ENCODE assay signal across 9 mouse cellular contexts in genomic region chr7:27128162-27128561, GRCm38 (mm10). TPM values are rescaled to one million over a fixed set of nuclear protein-coding genes. Genes with fewer than 3 reads are reported as not detected.
DNase-seq lines count a peak whose midpoint lies in the region; ATAC-seq lines count a peak whose summit lies in the region.
"Had no signal": no experiment of that assay in that cellular context is flagged by ENCODE, and none has a peak within 500 bp of the region (broad histone marks: within the 10 kb centered on the region; RNA-seq: fewer than 3 reads in every experiment).

No protein-coding gene starts in this region.

- ATAC-seq in midbrain, embryonic 13.5 days, result no peak
- peak; percentile 76 for ATAC-seq in frontal cortex, adult (ENCODE audit: low TSS enrichment)

- H3K27ac ChIP-seq in midbrain, embryonic 10.5 days (replicated peaks), result no peak overlapping the region
- H3K27ac ChIP-seq in midbrain, embryonic 13.5 days, result no peak overlapping the region
- H3K27ac ChIP-seq: neural tube, embryonic 13.5 days had no signal

- no peaks in the 10 kb centered on the region for H3K4me1 ChIP-seq in midbrain, embryonic 10.5 days
- no peaks in the 10 kb centered on the region for H3K4me1 ChIP-seq in midbrain, embryonic 13.5 days (replicated peaks)
- H3K4me1 ChIP-seq: neural tube, embryonic 13.5 days had no signal

- WGBS in midbrain, embryonic 10.5 days, result 51% methylated on average over 3 of the region's 3 CpGs
- 61% methylated on average over 3 of the region's 3 CpGs for WGBS in midbrain, embryonic 13.5 days

- peaks cover 11% of the 10 kb centered on the region for H3K9me3 ChIP-seq in midbrain, embryonic 10.5 days (replicated peaks)
- no peaks in the 10 kb centered on the region for H3K9me3 ChIP-seq in midbrain, embryonic 13.5 days
- H3K9me3 ChIP-seq: neural tube, embryonic 13.5 days had no signal

- H3K36me3 ChIP-seq in midbrain, embryonic 10.5 days, result no peaks in the 10 kb centered on the region
- no peaks in the 10 kb centered on the region for H3K36me3 ChIP-seq in midbrain, embryonic 13.5 days
- H3K36me3 ChIP-seq: neural tube, embryonic 13.5 days had no signal

- no peaks in the 10 kb centered on the region for H3K27me3 ChIP-seq in midbrain, embryonic 10.5 days (ENCODE audit: low read depth, poor library complexity, severe bottlenecking)
- H3K27me3 ChIP-seq in midbrain, embryonic 13.5 days, result no peaks in the 10 kb centered on the region
- H3K27me3 ChIP-seq: neural tube, embryonic 13.5 days had no signal

- no peak overlapping the region for H3K4me2 ChIP-seq in midbrain, embryonic 13.5 days (replicated peaks)
- H3K4me2 ChIP-seq: neural tube, embryonic 13.5 days had no signal

- H3K4me3 ChIP-seq in midbrain, embryonic 10.5 days, result no peak overlapping the region
- H3K4me3 ChIP-seq in midbrain, embryonic 13.5 days (replicated peaks), result no peak overlapping the region
- H3K4me3 ChIP-seq: neural tube, embryonic 13.5 days had no signal

- DNase-seq in midbrain, embryonic 10.5 days (ENCODE audit: low spot score), result peak; percentile 28
- DNase-seq in adipocyte (ENCODE audit: low spot score), result peak; percentile 58
- DNase-seq in kidney, postnatal 25 days, result peak; percentile 48 to 52
- DNase-seq in lung, postnatal 4 days, result peak; percentile 41 to 62
- DNase-seq in thymus, postnatal 25 days, result peak; percentile 16

- H3K9ac ChIP-seq in midbrain, embryonic 13.5 days (replicated peaks), result no peak overlapping the region
- H3K9ac ChIP-seq: neural tube, embryonic 13.5 days had no signal

RNA-seq across cellular contexts. Expression of gene Cyp2f2, which starts 8.5 kb away (rescaled TPM):
- not detected in 2 replicates for polyA plus RNA-seq in midbrain, embryonic 10.5 days (2016; fragmentation: Nextera tagmentation; extraction: Ambion mirVana)
- not detected in 2 replicates for polyA plus RNA-seq in midbrain, embryonic 13.5 days (2015; fragmentation: Nextera tagmentation; extraction: Ambion mirVana)
- polyA plus RNA-seq: neural tube, embryonic 13.5 days had no signal

RNA-seq across cellular contexts. Expression of gene Cyp2t4, which starts 25.4 kb away (rescaled TPM):
- 0.12 and 0.19 TPM in 2 replicates for polyA plus RNA-seq in midbrain, embryonic 10.5 days (2016; fragmentation: Nextera tagmentation; extraction: Ambion mirVana)
- 0.22 TPM in 1 of 2 replicates, not detected in the other for polyA plus RNA-seq in midbrain, embryonic 13.5 days (2015; fragmentation: Nextera tagmentation; extraction: Ambion mirVana)
- polyA plus RNA-seq: frontal cortex, adult 2 months had no signal

RNA-seq across cellular contexts. Expression of gene Egln2, which starts 38.4 kb away (rescaled TPM):
- 80.4 and 84.4 TPM in 2 replicates for polyA plus RNA-seq in midbrain, embryonic 10.5 days (2016; fragmentation: Nextera tagmentation; extraction: Ambion mirVana)
- polyA plus RNA-seq in midbrain, embryonic 13.5 days (2015; fragmentation: Nextera tagmentation; extraction: Ambion mirVana), result 87.0 and 101 TPM in 2 replicates

RNA-seq across cellular contexts. Expression of gene Rab4b, which starts 50.5 kb away (rescaled TPM):
- polyA plus RNA-seq in midbrain, embryonic 10.5 days (2016; fragmentation: Nextera tagmentation; extraction: Ambion mirVana), result 69.0 and 71.0 TPM in 2 replicates
- 104 and 110 TPM in 2 replicates for polyA plus RNA-seq in midbrain, embryonic 13.5 days (2015; fragmentation: Nextera tagmentation; extraction: Ambion mirVana)

RNA-seq across cellular contexts. Expression of gene Gm21983, which starts 52.7 kb away (rescaled TPM):
- not detected in 2 replicates for polyA plus RNA-seq in midbrain, embryonic 10.5 days (2016; fragmentation: Nextera tagmentation; extraction: Ambion mirVana)
- 0.36 TPM in 1 of 2 replicates, not detected in the other for polyA plus RNA-seq in midbrain, embryonic 13.5 days (2015; fragmentation: Nextera tagmentation; extraction: Ambion mirVana)
